ENCODE assay signal across 7 mouse cellular contexts in genomic region chr8:116383495-116384417, GRCm38 (mm10).
DNase-seq lines count a peak whose midpoint lies in the region; ATAC-seq and TF ChIP-seq lines count a peak whose summit lies in the region.

No protein-coding gene starts in this region.

- DNase-seq in lung, postnatal 0 days (ENCODE audit: low spot score) = no peak
- no peak for DNase-seq in lung, adult 2 months
- peak; percentile 48 for DNase-seq in forelimb bud, embryonic 11.5 days (ENCODE audit: low read depth, low spot score)
- peak; percentile 76 for DNase-seq in testis, postnatal 10 days (ENCODE audit: low spot score)
- no peak for DNase-seq in retina, postnatal 1 day
- no peak for DNase-seq in thymus, adult 18-20 months

- no peak for TF ChIP-seq POLR2A in lung, adult 2 months (IDR thresholded peaks at IDR 0.05; ENCODE audit: borderline replicate concordance, extremely low read depth, low read depth, low read length)

- H3K4me3 ChIP-seq in lung, postnatal 0 days (ENCODE audit: low read depth, low read length) = no peak overlapping the region
- H3K4me3 ChIP-seq in lung, adult 2 months (replicated peaks; ENCODE audit: extremely low read depth, low read depth, low read length) = no peak overlapping the region
- no peak overlapping the region for H3K4me3 ChIP-seq in intestine, embryonic 15.5 days (replicated peaks)

- TF ChIP-seq EP300 in lung, postnatal 0 days (IDR thresholded peaks at IDR 0.05) = no peak

- no peak for TF ChIP-seq CTCF in lung, postnatal 0 days (IDR thresholded peaks at IDR 0.05)
- TF ChIP-seq CTCF in lung, adult 2 months (IDR thresholded peaks at IDR 0.05; ENCODE audit: insufficient read depth, low read length) = no peak

- ATAC-seq in lung, postnatal 0 days = peak; percentile 17; the same call in 1 of the 2 replicates
- ATAC-seq in intestine, embryonic 15.5 days = peak; percentile 76

- no peak overlapping the region for H3K27ac ChIP-seq in lung, postnatal 0 days (ENCODE audit: low read length)
- H3K27ac ChIP-seq in intestine, embryonic 15.5 days = no peak overlapping the region

- no peak overlapping the region for H3K4me2 ChIP-seq in lung, postnatal 0 days (replicated peaks; ENCODE audit: low read depth, low read length)
- 0 out of 2 replicates have a peak overlapping the region, but pooled peaks have one; percentile 0 for H3K4me2 ChIP-seq in intestine, embryonic 15.5 days (replicated peaks)

- H3K9ac ChIP-seq in lung, postnatal 0 days (replicated peaks; ENCODE audit: low read depth) = no peak overlapping the region
- no peak overlapping the region for H3K9ac ChIP-seq in intestine, embryonic 15.5 days

- no peaks in the 10 kb centered on the region for H3K27me3 ChIP-seq in lung, postnatal 0 days (replicated peaks; ENCODE audit: insufficient read depth, low read length)
- no peaks in the 10 kb centered on the region for H3K27me3 ChIP-seq in intestine, embryonic 15.5 days (replicated peaks)

- no peaks in the 10 kb centered on the region for H3K36me3 ChIP-seq in lung, postnatal 0 days (ENCODE audit: insufficient read depth, low read length)
- H3K36me3 ChIP-seq in intestine, embryonic 15.5 days = no peaks in the 10 kb centered on the region

- 53% methylated on average over 13 of the region's 14 CpGs for WGBS in lung, postnatal 0 days
- 47% methylated on average over 13 of the region's 14 CpGs for WGBS in lung, adult 2 months
- 28% methylated on average over 13 of the region's 14 CpGs for WGBS in intestine, embryonic 15.5 days

- H3K9me3 ChIP-seq in lung, postnatal 0 days (ENCODE audit: low read length) = no peaks in the 10 kb centered on the region
- H3K9me3 ChIP-seq in intestine, embryonic 15.5 days = no peaks in the 10 kb centered on the region

- H3K4me1 ChIP-seq in lung, postnatal 0 days (ENCODE audit: insufficient read depth, low read depth, low read length) = no peaks in the 10 kb centered on the region
- no peaks in the 10 kb centered on the region for H3K4me1 ChIP-seq in lung, adult 2 months (ENCODE audit: control insufficient read depth, insufficient read depth, low read length)
- peaks cover 5% of the 10 kb centered on the region; the same call in 1 of the 2 replicates for H3K4me1 ChIP-seq in intestine, embryonic 15.5 days (replicated peaks)

Comparison
In these comparisons a context has a peak if more than half of its experiments do, and no peak if none do; other contexts are left out.
1. DNase-seq: peak in forelimb bud, embryonic 11.5 days (single experiment) and testis, postnatal 10 days (single experiment); none in lung, postnatal 0 days (single experiment), lung, adult 2 months (single experiment), retina, postnatal 1 day (single experiment) and thymus, adult 18-20 months (0 of 2).